Mouse (Mus musculus) CH12.LX (cell line): Measurements from ENCODE around the gene Napb. TPM values are rescaled to one million over a fixed set of nuclear protein-coding genes. Genes with fewer than 3 reads are reported as not detected.

Experiments used
- DNase-seq: peaks from one replicate; pipeline ENCODE4 v3.0.0-alpha.2; 2013; ENCODE audit errors: extremely low read depth
- H3K27ac ChIP-seq: 2 replicates; pipeline ENCODE4 v1.5.1; 2012; ENCODE audit warnings: low read depth, mild to moderate bottlenecking, control low read depth, moderate library complexity; ENCODE audit not compliant: insufficient read depth
- H3K27me3 ChIP-seq: replicated peaks from 2 replicates; pipeline ENCODE3; 2012; ENCODE audit warnings: inconsistent platforms
- H3K36me3 ChIP-seq, 2 experiments: replicated peaks in 1 of 2; 2 replicates each; pipeline versions ENCODE3 to v1.6.1; 2012; ENCODE audit warnings: inconsistent platforms in 1 of 2, low read length in 1 of 2, mild to moderate bottlenecking in 1 of 2, mixed read lengths in 1 of 2, moderate library complexity in 1 of 2; ENCODE audit not compliant: control insufficient read depth in 1 of 2, insufficient read depth in 1 of 2
- H3K4me1 ChIP-seq, 2 experiments: 2 replicates each; pipeline ENCODE4 v1.6.1; 2012; ENCODE audit warnings: inconsistent platforms in 1 of 2, moderate library complexity in 1 of 2; ENCODE audit not compliant: insufficient read depth in 2 of 2, control insufficient read depth in 1 of 2
- H3K4me2 ChIP-seq: 2 replicates; pipeline ENCODE4 v1.6.1; 2012; ENCODE audit warnings: low read depth, mild to moderate bottlenecking, control low read depth; ENCODE audit not compliant: poor library complexity, insufficient read depth, severe bottlenecking
- H3K4me3 ChIP-seq, 3 experiments: fragments of 150-350 bp in 1 of 3; sonication (generic) in 1 of 3; replicated peaks in 1 of 3; 2 replicates each; pipeline versions ENCODE3 to v1.5.1; 2011 to 2012; ENCODE audit warnings: low read depth in 2 of 3, low read length in 2 of 3, mild to moderate bottlenecking in 2 of 3, moderate library complexity in 2 of 3, control low read depth in 1 of 3, improper control_type of control experiment in 1 of 3, inconsistent platforms in 1 of 3, mixed read lengths in 1 of 3; ENCODE audit not compliant: poor library complexity in 1 of 3
- H3K79me2 ChIP-seq: replicated peaks from 2 replicates; pipeline ENCODE4 v1.6.1; 2012; ENCODE audit warnings: mild to moderate bottlenecking, moderate library complexity; ENCODE audit not compliant: control insufficient read depth, poor library complexity, insufficient read depth, severe bottlenecking; ENCODE audit errors: extremely low read depth
- H3K9ac ChIP-seq: 2 replicates; pipeline ENCODE4 v1.6.1; 2012; ENCODE audit warnings: low read depth, mild to moderate bottlenecking, control low read depth, moderate library complexity; ENCODE audit not compliant: insufficient read depth
- H3K9me3 ChIP-seq: replicated peaks from 2 replicates; pipeline ENCODE3; 2012; ENCODE audit warnings: low read length, inconsistent platforms, mixed read lengths
- BHLHE40 ChIP-seq: IDR thresholded peaks from 2 replicates; pipeline ENCODE4 v1.6.1; 2011; ENCODE audit warnings: mild to moderate bottlenecking, low read depth, low read length, improper control_type of control experiment
- CHD1 ChIP-seq: IDR thresholded peaks from 2 replicates; pipeline ENCODE4 v1.6.1; 2012; ENCODE audit warnings: low read depth, low read length, improper control_type of control experiment, inconsistent platforms
- CHD2 ChIP-seq: IDR thresholded peaks from 2 replicates; pipeline ENCODE4 v1.6.1; 2011; ENCODE audit warnings: low read length, improper control_type of control experiment
- CTCF ChIP-seq, 2 experiments: IDR thresholded peaks in 1 of 2; conservative IDR thresholded peaks in 1 of 2; 2 replicates each; pipeline ENCODE4 v1.5.1; 2011 to 2012; ENCODE audit warnings: low read depth in 2 of 2, low read length in 2 of 2, improper control_type of control experiment in 1 of 2, inconsistent platforms in 1 of 2, mild to moderate bottlenecking in 1 of 2, moderate library complexity in 1 of 2
- E2F4 ChIP-seq: IDR thresholded peaks from 2 replicates; pipeline ENCODE4 v1.6.1; 2011; ENCODE audit warnings: low read depth, low read length, improper control_type of control experiment; ENCODE audit not compliant: insufficient replicate concordance
- ELF1 ChIP-seq: IDR thresholded peaks from 2 replicates; pipeline ENCODE4 v1.6.1; 2014; ENCODE audit warnings: low read depth, mild to moderate bottlenecking, inconsistent platforms, low read length, improper control_type of control experiment
- EP300 ChIP-seq: IDR thresholded peaks from 2 replicates; pipeline ENCODE4 v1.6.1; 2011; ENCODE audit warnings: low read length, improper control_type of control experiment
- ETS1 ChIP-seq: conservative IDR thresholded peaks from 2 replicates; pipeline ENCODE4 v1.6.1; 2012; ENCODE audit warnings: low read depth, mild to moderate bottlenecking, inconsistent platforms, low read length, improper control_type of control experiment, moderate library complexity
- GABPA ChIP-seq: IDR thresholded peaks from 2 replicates; pipeline ENCODE4 v1.6.1; 2012; ENCODE audit warnings: low read depth, low read length, improper control_type of control experiment, inconsistent platforms; ENCODE audit not compliant: insufficient replicate concordance
- HCFC1 ChIP-seq: IDR thresholded peaks from 2 replicates; pipeline ENCODE4 v1.6.1; 2012; ENCODE audit warnings: low read depth, mild to moderate bottlenecking, inconsistent platforms, low read length, improper control_type of control experiment
- IRF4 ChIP-seq: IDR thresholded peaks from 2 replicates; pipeline ENCODE4 v1.6.1; 2014; ENCODE audit warnings: low read depth, mild to moderate bottlenecking, inconsistent platforms, low read length, improper control_type of control experiment
- JUN ChIP-seq: IDR thresholded peaks from 2 replicates; pipeline ENCODE4 v1.6.1; 2011; ENCODE audit warnings: low read depth, mild to moderate bottlenecking, low read length, improper control_type of control experiment, moderate library complexity; ENCODE audit not compliant: insufficient read depth
- JUND ChIP-seq: conservative IDR thresholded peaks from 2 replicates; pipeline ENCODE4 v1.6.1; 2011; ENCODE audit warnings: low read depth, low read length, improper control_type of control experiment
- KAT2A ChIP-seq: IDR thresholded peaks from 2 replicates; pipeline ENCODE4 v1.6.1; 2012; ENCODE audit warnings: low read length, improper control_type of control experiment, inconsistent platforms; ENCODE audit not compliant: insufficient replicate concordance
- MAFK ChIP-seq: IDR thresholded peaks from 2 replicates; pipeline ENCODE4 v1.6.1; 2011; ENCODE audit warnings: low read length, improper control_type of control experiment; ENCODE audit not compliant: insufficient replicate concordance
- MAX ChIP-seq: IDR thresholded peaks from 2 replicates; pipeline ENCODE4 v1.6.1; 2011; ENCODE audit warnings: low read length, improper control_type of control experiment
- MAZ ChIP-seq: IDR thresholded peaks from 2 replicates; pipeline ENCODE4 v1.6.1; 2012; ENCODE audit warnings: low read depth, mild to moderate bottlenecking, inconsistent platforms, low read length, improper control_type of control experiment, moderate library complexity
- MEF2A ChIP-seq: IDR thresholded peaks from 2 replicates; pipeline ENCODE4 v1.6.1; 2014; ENCODE audit warnings: low read depth, mild to moderate bottlenecking, inconsistent platforms, low read length, improper control_type of control experiment, borderline replicate concordance
- MXI1 ChIP-seq: IDR thresholded peaks from 2 replicates; pipeline ENCODE4 v1.6.1; 2011; ENCODE audit warnings: mild to moderate bottlenecking, low read depth, low read length, improper control_type of control experiment
- MYC ChIP-seq: IDR thresholded peaks from 2 replicates; pipeline ENCODE4 v1.6.1; 2011; ENCODE audit warnings: low read depth, mild to moderate bottlenecking, improper control_type of control experiment, low read length
- NELFE ChIP-seq: IDR thresholded peaks from 2 replicates; pipeline ENCODE4 v1.6.1; 2011; ENCODE audit warnings: low read depth, low read length, improper control_type of control experiment
- NRF1 ChIP-seq: IDR thresholded peaks from 2 replicates; pipeline ENCODE4 v1.6.1; 2014; ENCODE audit warnings: low read depth, mild to moderate bottlenecking, inconsistent platforms, low read length, improper control_type of control experiment, moderate library complexity
- PAX5 ChIP-seq: IDR thresholded peaks from 2 replicates; pipeline ENCODE4 v1.6.1; 2012; ENCODE audit warnings: low read length, inconsistent platforms, mixed read lengths
- POLR2A ChIP-seq: IDR thresholded peaks from 2 replicates; pipeline ENCODE4 v1.6.1; 2011; ENCODE audit warnings: low read depth, mild to moderate bottlenecking, improper control_type of control experiment, low read length
- POLR2AphosphoS2 ChIP-seq: IDR thresholded peaks from 2 replicates; pipeline ENCODE4 v1.6.1; 2011; ENCODE audit warnings: low read depth, low read length, improper control_type of control experiment
- RAD21 ChIP-seq: IDR thresholded peaks from 2 replicates; pipeline ENCODE4 v1.6.1; 2011; ENCODE audit warnings: low read depth, mild to moderate bottlenecking, low read length, improper control_type of control experiment, moderate library complexity
- RCOR1 ChIP-seq: conservative IDR thresholded peaks from 2 replicates; pipeline ENCODE4 v1.6.1; 2012; ENCODE audit warnings: low read depth, mild to moderate bottlenecking, inconsistent platforms, low read length, improper control_type of control experiment
- SIN3A ChIP-seq: IDR thresholded peaks from 2 replicates; pipeline ENCODE4 v1.6.1; 2012; ENCODE audit warnings: low read length, improper control_type of control experiment, inconsistent platforms
- SMC3 ChIP-seq: IDR thresholded peaks from 2 replicates; pipeline ENCODE4 v1.6.1; 2011; ENCODE audit warnings: low read depth, low read length, improper control_type of control experiment
- TBP ChIP-seq: conservative IDR thresholded peaks from 2 replicates; pipeline ENCODE4 v1.6.1; 2011; ENCODE audit warnings: low read depth, low read length, improper control_type of control experiment
- TCF12 ChIP-seq: IDR thresholded peaks from 2 replicates; pipeline ENCODE4 v1.6.1; 2014; ENCODE audit warnings: low read depth, mild to moderate bottlenecking, inconsistent platforms, low read length, improper control_type of control experiment
- UBTF ChIP-seq: IDR thresholded peaks from 2 replicates; pipeline ENCODE4 v1.6.1; 2012; ENCODE audit warnings: low read depth, mild to moderate bottlenecking, inconsistent platforms, low read length, improper control_type of control experiment, moderate library complexity
- USF1 ChIP-seq: IDR thresholded peaks from 2 replicates; pipeline ENCODE4 v1.6.1; 2014; ENCODE audit warnings: low read depth, mild to moderate bottlenecking, inconsistent platforms, low read length, improper control_type of control experiment
- USF2 ChIP-seq: conservative IDR thresholded peaks from 2 replicates; pipeline ENCODE4 v1.6.1; 2011; ENCODE audit warnings: low read depth, low read length, improper control_type of control experiment
- ZC3H11A ChIP-seq: IDR thresholded peaks from 2 replicates; pipeline ENCODE4 v1.6.1; 2012; ENCODE audit warnings: low read depth, mild to moderate bottlenecking, inconsistent platforms, low read length, improper control_type of control experiment
- ZKSCAN1 ChIP-seq: IDR thresholded peaks from 2 replicates; pipeline ENCODE4 v1.6.1; 2012; ENCODE audit warnings: low read depth, inconsistent platforms, low read length, improper control_type of control experiment, borderline replicate concordance
- ZMIZ1 ChIP-seq: IDR thresholded peaks from 2 replicates; pipeline ENCODE4 v1.6.1; 2012; ENCODE audit warnings: low read depth, mild to moderate bottlenecking, inconsistent platforms, low read length, improper control_type of control experiment
- ZNF384 ChIP-seq: IDR thresholded peaks from 2 replicates; pipeline ENCODE4 v1.6.1; 2012; ENCODE audit warnings: low read depth, low read length, improper control_type of control experiment, inconsistent platforms
- dilution Hi-C: fragments of 300-500 bp; cut with MboI; formaldehyde crosslinking; loops from 2 replicates; pipeline ENCODE4 v1.14.3; 2020; ENCODE audit warnings: low sequenced_read_pairs; ENCODE audit not compliant: extremely low pct_unique_long_range_greater_than_20kb, extremely low pct_ligation_motif_present
- in situ Hi-C: fragments of 300-500 bp; cut with MboI; formaldehyde crosslinking; loops from 3 replicates; pipeline ENCODE4 v1.14.3; 2019; ENCODE audit warnings: low sequenced_read_pairs, low pct_ligation_motif_present, low pct_unique_long_range_greater_than_20kb, mixed read lengths
- polyA plus RNA-seq: library from polyadenylated mRNA; unstranded; fragments of >175 nt; gene quantifications from 2 replicates; pipeline ENCODE4 v1.2.1, GENCODE M21; 2012; ENCODE audit warnings: low read depth; ENCODE audit not compliant: insufficient read length
- total RNA-seq, 2 experiments: library from RNA; depleted of rRNA; stranded (reverse); fragments of 300-350 nt in 1 of 2; fragments of >200 nt in 1 of 2; gene quantifications; 2 replicates each; pipeline ENCODE4 v1.2.3; 2012 to 2014

Gene Napb
- total and polyA plus RNA-seq, 3 experiments: 0.98 to 2.6 (median 1.6) TPM

DNA sequence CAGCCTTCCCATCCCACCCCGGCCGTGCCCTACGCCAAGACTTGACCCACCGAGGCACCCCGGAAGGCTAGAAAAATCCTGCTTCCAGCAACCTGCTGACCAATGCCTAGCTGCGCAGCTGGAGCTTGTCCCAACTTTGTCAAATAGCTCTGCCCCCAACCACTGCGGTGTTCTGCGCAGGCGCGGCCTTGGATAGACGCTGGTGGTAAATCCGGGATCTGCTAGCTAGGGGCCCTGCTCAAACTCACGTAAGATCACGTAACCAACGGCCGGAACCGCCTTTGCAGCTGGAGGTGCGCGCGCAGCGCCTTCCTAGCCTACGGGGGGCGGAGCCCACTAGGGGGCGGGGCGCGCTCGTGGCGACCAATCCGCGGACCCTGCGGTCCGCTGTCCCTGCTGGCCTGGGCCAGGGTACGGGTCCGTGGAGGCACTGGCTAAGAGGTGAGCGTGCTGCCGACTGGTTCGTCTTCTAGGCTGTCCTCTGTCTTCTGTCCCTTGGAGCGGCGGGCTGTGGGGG lies 51.4 kb downstream of the Napb start, which contains the start of gene Gzf1:
Gene Gzf1 (plus strand): TSS at position 249 of the 517 bp plus-strand sequence.
- H3K27ac ChIP-seq: peak within 1 kb of the TSS; percentile 44
- H3K79me2 ChIP-seq: peaks cover 8% of the 10 kb centered on the region
- no peak for TF ChIP-seq CHD1
- TF ChIP-seq POLR2A: peak; percentile 72
- TF ChIP-seq ELF1: peak; percentile 86
- peak; percentile 45; the same call in 1 of the 2 replicates for TF ChIP-seq BHLHE40
- no peak for TF ChIP-seq PAX5
- TF ChIP-seq USF2: no peak
- peak; percentile 69 for TF ChIP-seq HCFC1
- TF ChIP-seq E2F4: no peak
- peak; percentile 80; the same call in 1 of the 2 replicates for TF ChIP-seq ZMIZ1
- TF ChIP-seq TBP: no peak; the same call in 1 of the 2 replicates
- TF ChIP-seq SMC3: no peak
- TF ChIP-seq EP300: no peak
- TF ChIP-seq MAZ: 0 out of 2 replicates have a peak, but pooled peaks have one; percentile 7
- no peak for TF ChIP-seq USF1
- peak; percentile 67; the same call in 1 of the 2 replicates for TF ChIP-seq MEF2A
- 0 out of 2 replicates have a peak, but pooled peaks have one; percentile 33 for TF ChIP-seq KAT2A
- TF ChIP-seq TCF12: peak; percentile 76
- TF ChIP-seq POLR2AphosphoS2: 0 out of 2 replicates have a peak, but pooled peaks have one; percentile 25
- no peak for TF ChIP-seq JUND
- peak; percentile 54 for TF ChIP-seq ETS1
- TF ChIP-seq NELFE: peak; percentile 73
- TF ChIP-seq RAD21: no peak
- no peak for TF ChIP-seq RCOR1
- TF ChIP-seq MAFK: no peak
- TF ChIP-seq JUN: no peak
- TF ChIP-seq ZNF384: no peak
- TF ChIP-seq ZKSCAN1: no peak
- peak; percentile 58; the same call in 1 of the 2 replicates for TF ChIP-seq MAX
- no peak for TF ChIP-seq MYC
- peak; percentile 44; the same call in 1 of the 2 replicates for TF ChIP-seq MXI1
- TF ChIP-seq IRF4: 0 out of 2 replicates have a peak, but pooled peaks have one; percentile 19
- TF ChIP-seq UBTF: no peak
- TF ChIP-seq SIN3A: peak; percentile 64
- TF ChIP-seq ZC3H11A: no peak
- TF ChIP-seq CTCF (conservative IDR thresholded peaks at IDR 0.05 in 1 of 2, IDR thresholded peaks at IDR 0.05 in 1 of 2; ENCODE audit: low read depth in 2 of 2, low read length in 2 of 2): no peak
- TF ChIP-seq GABPA: no peak
- peak; percentile 51; the same call in 1 of the 2 replicates for TF ChIP-seq CHD2
- TF ChIP-seq NRF1: peak; percentile 94
- H3K36me3 ChIP-seq: peaks cover 27 to 48% of the 10 kb centered on the region in 2 experiments
- in situ Hi-C loops (no loop called here), dilution Hi-C loops (no loop called here)
- H3K9ac ChIP-seq: peak within 1 kb of the TSS; percentile 93
- no peaks in the 10 kb centered on the region for H3K27me3 ChIP-seq
- no peaks in the 10 kb centered on the region for H3K9me3 ChIP-seq
- peak within 1 kb of the TSS; percentile 83 for H3K4me2 ChIP-seq
- peak within 1 kb of the TSS; percentile 86 to 97 (median 91) for H3K4me3 ChIP-seq
- peaks cover 4 to 29% of the 10 kb centered on the region in 2 experiments; a peak in 3 of 4 replicates for H3K4me1 ChIP-seq
- peak; percentile 97 for DNase-seq
